Mouse (Mus musculus) lung, postnatal 0 days (tissue): ENCODE results near the gene Ccdc136.

Experiments
- CTCF ChIP-seq: IDR thresholded peaks from 2 replicates; pipeline ENCODE4 v1.5.1; 2016; ENCODE audit warnings: antibody characterized with exemption, mild to moderate bottlenecking
- EP300 ChIP-seq: IDR thresholded peaks from 2 replicates; pipeline ENCODE4 v1.6.1; 2016; ENCODE audit warnings: antibody characterized with exemption, mild to moderate bottlenecking, control low read depth

- TF ChIP-seq CTCF (no peak), EP300 (no peak)
Measured at GRCm38 (mm10) chr6:29388052-29388518, 8.0 kb upstream of the Ccdc136 start, which contains the start of gene Opn1sw.
